Mouse (Mus musculus) kidney, adult 2 months (tissue): ENCODE data around the gene Gtsf1. TPM values are rescaled to one million over a fixed set of nuclear protein-coding genes. Genes with fewer than 3 reads are reported as not detected.

Experiments used
- DNase-seq: peaks from one replicate; pipeline ENCODE4 v3.0.0; 2021
- H3K27ac ChIP-seq: fragments of 200-500 bp; 2 replicates; pipeline ENCODE4 v1.5.1; 2012; ENCODE audit warnings: low read depth, low read length, control low read depth, inconsistent platforms; ENCODE audit not compliant: insufficient read depth
- H3K27me3 ChIP-seq: fragments of 200-500 bp; replicated peaks from 2 replicates; pipeline ENCODE4 v1.6.1; 2012; ENCODE audit warnings: mild to moderate bottlenecking, moderate library complexity, low read length, inconsistent platforms; ENCODE audit not compliant: control insufficient read depth, insufficient read depth
- H3K36me3 ChIP-seq: fragments of 200-500 bp; 2 replicates; pipeline ENCODE4 v1.6.1; 2012; ENCODE audit warnings: mild to moderate bottlenecking, moderate library complexity, low read length, inconsistent platforms; ENCODE audit not compliant: control insufficient read depth, insufficient read depth
- H3K4me1 ChIP-seq: fragments of 200-500 bp; 2 replicates; pipeline ENCODE4 v1.6.1; 2011; ENCODE audit warnings: low read length; ENCODE audit not compliant: control insufficient read depth, insufficient read depth
- H3K4me3 ChIP-seq: fragments of 200-500 bp; 2 replicates; pipeline ENCODE4 v1.5.1; 2011; ENCODE audit warnings: mild to moderate bottlenecking, low read depth, low read length, control low read depth; ENCODE audit not compliant: insufficient read depth
- CTCF ChIP-seq: fragments of 200-500 bp; conservative IDR thresholded peaks from 2 replicates; pipeline ENCODE4 v1.5.1; 2011; ENCODE audit warnings: low read depth, mild to moderate bottlenecking, control low read depth, low read length, moderate library complexity, mixed read lengths; ENCODE audit not compliant: insufficient read depth, insufficient read length
- POLR2A ChIP-seq: fragments of 200-500 bp; IDR thresholded peaks from one replicate; pipeline ENCODE4 v1.6.1; 2011; ENCODE audit warnings: low read depth, low read length, control low read depth
- WGBS: fragments of 180-500 bp; shearing (Covaris S2); methylation state at CpG from one replicate; pipeline ENCODE4 v1.1.7; 2018; 5-methylcytosine and 5-hydroxymethylcytosine counted together
- polyA plus RNA-seq: library from polyadenylated mRNA; depleted of rRNA; stranded (reverse); fragments of >200 nt; gene quantifications from 2 replicates; pipeline ENCODE4 v1.2.3, GENCODE M21; 2012; rRNA removed

Gene Gtsf1
- polyA plus RNA-seq, 1 experiment = not detected

- H3K27me3 ChIP-seq = no peaks in the 10 kb centered on the region
- WGBS = 65% methylated on average over 4 of the region's 4 CpGs
- DNase-seq = no peak
- no peaks in the 10 kb centered on the region for H3K36me3 ChIP-seq
- no peak overlapping the region for H3K27ac ChIP-seq
- no peaks in the 10 kb centered on the region for H3K4me1 ChIP-seq
- no peak overlapping the region for H3K4me3 ChIP-seq
- TF ChIP-seq POLR2A (no peak), CTCF (no peak)
Measured at GRCm38 (mm10) chr15:103355420-103355819, 74.8 kb downstream of the Gtsf1 start.

DNA sequence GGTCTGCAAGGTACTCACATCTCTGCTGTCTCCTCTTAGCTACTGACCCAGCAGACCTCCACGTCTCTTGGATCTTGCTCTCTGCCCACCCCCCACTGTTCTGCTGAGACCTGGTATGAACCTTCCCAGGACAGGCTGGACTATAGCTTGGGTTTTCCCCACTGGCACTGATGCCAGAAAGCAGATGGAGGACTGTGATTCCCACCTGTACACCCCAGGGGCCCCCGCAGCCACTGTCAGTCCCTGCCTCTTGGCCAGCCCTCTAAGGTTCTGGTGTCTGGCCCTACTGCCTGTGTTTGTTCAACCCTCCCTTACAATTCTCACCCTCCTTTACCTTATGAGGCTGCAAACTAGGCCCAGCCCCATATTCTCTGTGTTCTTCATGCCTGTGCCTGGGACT, 75.6 kb downstream of the Gtsf1 start:
- TF ChIP-seq CTCF (no peak), POLR2A (no peak)
- Histone ChIP-seq H3K4me3 (no peak overlapping the region), H3K4me1 (no peaks in the 10 kb centered on the region), H3K27ac (no peak overlapping the region), H3K27me3 (no peaks in the 10 kb centered on the region), H3K36me3 (no peaks in the 10 kb centered on the region)
- DNase-seq = no peak
- WGBS = 92% methylated on average over 2 of the region's 2 CpGs

- H3K36me3 ChIP-seq = no peaks in the 10 kb centered on the region
- 91% methylated on average over 11 of the region's 11 CpGs for WGBS
Measured at GRCm38 (mm10) chr15:103353511-103354256, 76.6 kb downstream of the Gtsf1 start.

GRCm38 (mm10) chr15:103352856-103353255, 77.4 kb downstream of the Gtsf1 start:
- Histone ChIP-seq H3K27ac (no peak overlapping the region), H3K36me3 (no peaks in the 10 kb centered on the region), H3K4me1 (no peaks in the 10 kb centered on the region), H3K4me3 (no peak overlapping the region), H3K27me3 (no peaks in the 10 kb centered on the region)
- WGBS = 22% methylated on average over 4 of the region's 4 CpGs
- peak; percentile 60 for DNase-seq
- TF ChIP-seq POLR2A (no peak), CTCF (peak; percentile 88)

More at GRCm38 (mm10) chr15:103353511-103354256, 76.6 kb downstream of the Gtsf1 start:
- Histone ChIP-seq H3K4me1 (no peaks in the 10 kb centered on the region), H3K27me3 (no peaks in the 10 kb centered on the region), H3K4me3 (no peak overlapping the region), H3K27ac (no peak overlapping the region)
- no peak for DNase-seq
- no peak for TF ChIP-seq CTCF
- no peak for TF ChIP-seq POLR2A

Other genes with a start within 250 kb of the Gtsf1 start
- 18.8 and 26.9 TPM in 2 replicates for gene Cbx5, start 190.7 kb downstream of the Gtsf1 start, polyA plus RNA-seq
- gene Hnrnpa1, start 190.0 kb downstream of the Gtsf1 start, polyA plus RNA-seq = 50.0 and 69.3 TPM in 2 replicates
- 0.58 and 1.0 TPM in 2 replicates for gene Nfe2, start 172.1 kb downstream of the Gtsf1 start, polyA plus RNA-seq
- 138 TPM in 2 replicates for gene Copz1, start 157.8 kb downstream of the Gtsf1 start, polyA plus RNA-seq
- gene Gpr84, start 119.9 kb downstream of the Gtsf1 start, polyA plus RNA-seq = 0.13 TPM in 1 of 2 replicates, not detected in the other
- 5.2 and 6.1 TPM in 2 replicates for gene Zfp385a, start 90.4 kb downstream of the Gtsf1 start, polyA plus RNA-seq
- 9.3 and 9.7 TPM in 2 replicates for gene Itga5, start 63.7 kb downstream of the Gtsf1 start, polyA plus RNA-seq
- gene Gtsf2, start 18.0 kb upstream of the Gtsf1 start, polyA plus RNA-seq = not detected in 2 replicates
- gene Nckap1l, start 23.3 kb upstream of the Gtsf1 start, polyA plus RNA-seq = 3.0 and 5.9 TPM in 2 replicates
- gene Pde1b, start 72.6 kb upstream of the Gtsf1 start, polyA plus RNA-seq = 2.0 and 2.8 TPM in 2 replicates
- 253 and 258 TPM in 2 replicates for gene Ppp1r1a, start 107.5 kb upstream of the Gtsf1 start, polyA plus RNA-seq
- 118 TPM in 1 of 2 replicates, not detected in the other for gene Glycam1, start 134.6 kb upstream of the Gtsf1 start, polyA plus RNA-seq